Mouse (Mus musculus): ENCODE data around the gene Babam2. TPM values are rescaled to one million over a fixed set of nuclear protein-coding genes. Genes with fewer than 3 reads are reported as not detected.

Babam2 gene
- polyA plus RNA-seq, 1 experiment from 2014 or later: 90.2 TPM

GRCm38 (mm10) chr5:31918566-31918965 lies 221.1 kb downstream of the Babam2 start:
- WGBS: 77% methylated on average over 4 of the region's 4 CpGs
- Histone ChIP-seq H3K9me3 (replicated peaks; ENCODE audit: low read length) (no peaks in the 10 kb centered on the region), H3K36me3 (ENCODE audit: insufficient read depth, low read length) (no peaks in the 10 kb centered on the region), H3K27ac (no peak overlapping the region), H3K9ac (ENCODE audit: low read depth, low read length) (no peak overlapping the region), H3K4me3 (replicated peaks; ENCODE audit: low read depth, low read length) (no peak overlapping the region), H3K27me3 (ENCODE audit: insufficient read depth, low read length) (no peaks in the 10 kb centered on the region), H3K4me1 (replicated peaks; ENCODE audit: insufficient read depth, low read length) (no peaks in the 10 kb centered on the region), H3K4me2 (ENCODE audit: low read length) (no peak overlapping the region)
- DNase-seq (ENCODE audit: low spot score) (no peak), ATAC-seq (replicated peaks; ENCODE audit: low FRiP score, low read depth) (no peak)
- no peak for TF ChIP-seq CTCF (IDR thresholded peaks at IDR 0.05; ENCODE audit: low read depth)

- H3K4me2 ChIP-seq (ENCODE audit: low read length): no peak overlapping the region
- H3K9me3 ChIP-seq (replicated peaks; ENCODE audit: low read length): no peaks in the 10 kb centered on the region
- no peak overlapping the region for H3K4me3 ChIP-seq (replicated peaks; ENCODE audit: low read depth, low read length)
- H3K4me1 ChIP-seq (replicated peaks; ENCODE audit: insufficient read depth, low read length): no peaks in the 10 kb centered on the region
- no peaks in the 10 kb centered on the region for H3K36me3 ChIP-seq (ENCODE audit: insufficient read depth, low read length)
- no peak for TF ChIP-seq CTCF (IDR thresholded peaks at IDR 0.05; ENCODE audit: low read depth)
- H3K9ac ChIP-seq (ENCODE audit: low read depth, low read length): no peak overlapping the region
- H3K27ac ChIP-seq: no peak overlapping the region
- DNase-seq (ENCODE audit: low spot score) (no peak), ATAC-seq (replicated peaks; ENCODE audit: low FRiP score, low read depth) (no peak)
- no peaks in the 10 kb centered on the region for H3K27me3 ChIP-seq (ENCODE audit: insufficient read depth, low read length)
These were observed 222.6 kb downstream of the Babam2 start for GRCm38 (mm10) chr5:31920129-31920528.

DNA sequence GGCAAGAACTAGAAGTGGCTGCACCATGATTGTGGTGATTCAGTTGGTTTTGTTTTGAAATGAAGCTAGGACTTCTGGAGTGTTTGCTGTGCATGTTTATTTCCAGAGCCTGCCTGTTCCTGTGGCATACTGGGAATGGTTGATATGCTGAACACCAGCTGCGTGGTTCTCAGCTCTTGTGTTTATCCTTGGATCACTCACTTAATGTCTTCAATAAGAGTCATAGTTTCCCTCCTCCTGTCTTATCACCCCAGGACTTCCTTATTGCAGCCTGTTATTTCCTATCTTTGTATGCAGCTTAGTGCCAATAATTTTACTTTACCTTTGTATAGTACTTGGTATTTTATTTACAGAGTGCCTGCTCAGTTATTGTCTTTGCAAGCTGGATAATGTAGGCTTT lies 223.4 kb downstream of the Babam2 start:
- TF ChIP-seq CTCF (IDR thresholded peaks at IDR 0.05; ENCODE audit: low read depth): no peak
- Histone ChIP-seq H3K36me3 (ENCODE audit: insufficient read depth, low read length) (no peaks in the 10 kb centered on the region), H3K4me1 (replicated peaks; ENCODE audit: insufficient read depth, low read length) (no peaks in the 10 kb centered on the region), H3K27me3 (ENCODE audit: insufficient read depth, low read length) (no peaks in the 10 kb centered on the region), H3K4me2 (ENCODE audit: low read length) (no peak overlapping the region), H3K4me3 (replicated peaks; ENCODE audit: low read depth, low read length) (no peak overlapping the region), H3K9me3 (replicated peaks; ENCODE audit: low read length) (no peaks in the 10 kb centered on the region), H3K9ac (ENCODE audit: low read depth, low read length) (no peak overlapping the region), H3K27ac (no peak overlapping the region)
- no peak for DNase-seq (ENCODE audit: low spot score)
- WGBS: 61% methylated on average over 1 of the region's 1 CpGs
- no peak for ATAC-seq (replicated peaks; ENCODE audit: low FRiP score, low read depth)

GRCm38 (mm10) chr5:31924075-31924474 lies 226.6 kb downstream of the Babam2 start:
- Histone ChIP-seq H3K27ac (no peak overlapping the region), H3K27me3 (ENCODE audit: insufficient read depth, low read length) (no peaks in the 10 kb centered on the region), H3K4me2 (ENCODE audit: low read length) (no peak overlapping the region), H3K4me1 (replicated peaks; ENCODE audit: insufficient read depth, low read length) (no peaks in the 10 kb centered on the region), H3K9me3 (replicated peaks; ENCODE audit: low read length) (no peaks in the 10 kb centered on the region), H3K36me3 (ENCODE audit: insufficient read depth, low read length) (no peaks in the 10 kb centered on the region), H3K4me3 (replicated peaks; ENCODE audit: low read depth, low read length) (no peak overlapping the region), H3K9ac (ENCODE audit: low read depth, low read length) (no peak overlapping the region)
- DNase-seq (ENCODE audit: low spot score) (no peak), ATAC-seq (replicated peaks; ENCODE audit: low FRiP score, low read depth) (no peak)
- no peak for TF ChIP-seq CTCF (IDR thresholded peaks at IDR 0.05; ENCODE audit: low read depth)

- no peak for ATAC-seq (replicated peaks; ENCODE audit: low FRiP score, low read depth)
These were observed 229.1 kb downstream of the Babam2 start for GRCm38 (mm10) chr5:31926551-31926950.

GRCm38 (mm10) chr5:31929007-31929406 lies 231.5 kb downstream of the Babam2 start:
- Histone ChIP-seq H3K4me1 (replicated peaks; ENCODE audit: insufficient read depth, low read length) (0 out of 2 replicates have a peak, but pooled peaks cover 8% of the 10 kb centered on the region), H3K4me3 (replicated peaks; ENCODE audit: low read depth, low read length) (no peak overlapping the region), H3K4me2 (ENCODE audit: low read length) (no peak overlapping the region), H3K9me3 (replicated peaks; ENCODE audit: low read length) (no peaks in the 10 kb centered on the region), H3K36me3 (ENCODE audit: insufficient read depth, low read length) (no peaks in the 10 kb centered on the region), H3K27ac (no peak overlapping the region), H3K27me3 (ENCODE audit: insufficient read depth, low read length) (no peaks in the 10 kb centered on the region), H3K9ac (ENCODE audit: low read depth, low read length) (no peak overlapping the region)
- no peak for TF ChIP-seq CTCF (IDR thresholded peaks at IDR 0.05; ENCODE audit: low read depth)
- WGBS: 74% methylated on average over 7 of the region's 7 CpGs
- DNase-seq (ENCODE audit: low spot score) (no peak), ATAC-seq (replicated peaks; ENCODE audit: low FRiP score, low read depth) (no peak)

More at GRCm38 (mm10) chr5:31926551-31926950, 229.1 kb downstream of the Babam2 start:
- DNase-seq (ENCODE audit: low spot score): no peak
- Histone ChIP-seq H3K36me3 (ENCODE audit: insufficient read depth, low read length) (no peaks in the 10 kb centered on the region), H3K4me2 (ENCODE audit: low read length) (no peak overlapping the region), H3K4me3 (replicated peaks; ENCODE audit: low read depth, low read length) (no peak overlapping the region), H3K4me1 (replicated peaks; ENCODE audit: insufficient read depth, low read length) (0 out of 2 replicates have a peak, but pooled peaks cover 8% of the 10 kb centered on the region), H3K27ac (no peak overlapping the region), H3K9ac (ENCODE audit: low read depth, low read length) (no peak overlapping the region), H3K9me3 (replicated peaks; ENCODE audit: low read length) (no peaks in the 10 kb centered on the region), H3K27me3 (ENCODE audit: insufficient read depth, low read length) (no peaks in the 10 kb centered on the region)
- 96% methylated on average over 1 of the region's 1 CpGs for WGBS
- TF ChIP-seq CTCF (IDR thresholded peaks at IDR 0.05; ENCODE audit: low read depth): peak; percentile 59

DNA sequence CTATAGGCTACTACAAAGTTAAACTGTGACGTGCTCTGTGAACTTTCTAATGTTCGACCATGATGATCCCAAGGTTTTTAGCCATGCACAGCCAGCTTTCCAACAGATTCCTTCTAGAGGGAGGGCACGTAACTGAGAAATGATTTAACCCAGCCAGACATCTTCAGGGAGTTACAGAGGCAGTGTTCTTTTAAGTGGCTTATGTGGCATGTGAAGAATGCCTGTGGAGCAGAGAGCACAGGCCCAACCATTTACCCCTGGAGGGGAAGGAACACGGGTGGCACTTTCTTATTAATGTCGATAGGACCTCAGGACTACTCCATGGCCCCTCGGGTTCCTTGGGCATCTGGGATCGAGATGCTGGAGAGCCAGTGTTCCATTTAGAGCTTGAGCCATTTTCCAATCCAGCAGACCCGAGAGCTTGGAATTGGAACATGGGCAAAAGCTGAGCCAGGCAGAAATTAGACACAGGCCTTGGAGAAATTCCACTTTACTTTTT lies 233.7 kb downstream of the Babam2 start:
- Histone ChIP-seq H3K27ac (0 out of 2 replicates have a peak overlapping the region, but pooled peaks have one; percentile 15), H3K4me3 (replicated peaks; ENCODE audit: low read depth, low read length) (no peak overlapping the region), H3K4me1 (replicated peaks; ENCODE audit: insufficient read depth, low read length) (0 out of 2 replicates have a peak, but pooled peaks cover 8% of the 10 kb centered on the region), H3K4me2 (ENCODE audit: low read length) (no peak overlapping the region), H3K27me3 (ENCODE audit: insufficient read depth, low read length) (no peaks in the 10 kb centered on the region), H3K9me3 (replicated peaks; ENCODE audit: low read length) (no peaks in the 10 kb centered on the region), H3K9ac (ENCODE audit: low read depth, low read length) (no peak overlapping the region), H3K36me3 (ENCODE audit: insufficient read depth, low read length) (no peaks in the 10 kb centered on the region)
- ATAC-seq (replicated peaks; ENCODE audit: low FRiP score, low read depth): no peak
- DNase-seq (ENCODE audit: low spot score): peak; percentile 30
- WGBS: 63% methylated on average over 8 of the region's 8 CpGs
- TF ChIP-seq CTCF (IDR thresholded peaks at IDR 0.05; ENCODE audit: low read depth): no peak
